Mouse (Mus musculus) lung, adult 2 months (tissue): Measurements from ENCODE around the gene Arhgap27. TPM values are rescaled to one million over a fixed set of nuclear protein-coding genes. Genes with fewer than 3 reads are reported as not detected.

ENCODE experiments used
- DNase-seq: peaks from one replicate; pipeline ENCODE4 v3.0.0; 2022
- H3K4me1 ChIP-seq: fragments of 200-500 bp; 2 replicates; pipeline ENCODE4 v1.6.1; 2011; ENCODE audit warnings: low read length; ENCODE audit not compliant: control insufficient read depth, insufficient read depth
- H3K4me3 ChIP-seq: fragments of 200-500 bp; replicated peaks from 2 replicates; pipeline ENCODE3; 2011; ENCODE audit warnings: low read depth, mild to moderate bottlenecking, control low read depth, low read length; ENCODE audit errors: extremely low read depth
- CTCF ChIP-seq: fragments of 200-500 bp; IDR thresholded peaks from 2 replicates; pipeline ENCODE4 v1.5.1; 2011; ENCODE audit warnings: mild to moderate bottlenecking, low read length, control low read depth; ENCODE audit not compliant: insufficient read depth
- POLR2A ChIP-seq: fragments of 200-500 bp; IDR thresholded peaks from 2 replicates; pipeline ENCODE4 v1.6.1; 2011; ENCODE audit warnings: low read depth, mild to moderate bottlenecking, control low read depth, low read length, borderline replicate concordance; ENCODE audit errors: extremely low read depth
- WGBS: fragments of 180-500 bp; shearing (Covaris S2); methylation state at CpG from one replicate; pipeline ENCODE4 v1.1.7; 2018; 5-methylcytosine and 5-hydroxymethylcytosine counted together
- polyA plus RNA-seq: library from polyadenylated mRNA; depleted of rRNA; stranded (reverse); fragments of >200 nt; gene quantifications from 2 replicates; pipeline ENCODE4 v1.2.3, GENCODE M21; 2012

The Arhgap27 gene
- polyA plus RNA-seq, 1 experiment, result 71.4 TPM

DNA sequence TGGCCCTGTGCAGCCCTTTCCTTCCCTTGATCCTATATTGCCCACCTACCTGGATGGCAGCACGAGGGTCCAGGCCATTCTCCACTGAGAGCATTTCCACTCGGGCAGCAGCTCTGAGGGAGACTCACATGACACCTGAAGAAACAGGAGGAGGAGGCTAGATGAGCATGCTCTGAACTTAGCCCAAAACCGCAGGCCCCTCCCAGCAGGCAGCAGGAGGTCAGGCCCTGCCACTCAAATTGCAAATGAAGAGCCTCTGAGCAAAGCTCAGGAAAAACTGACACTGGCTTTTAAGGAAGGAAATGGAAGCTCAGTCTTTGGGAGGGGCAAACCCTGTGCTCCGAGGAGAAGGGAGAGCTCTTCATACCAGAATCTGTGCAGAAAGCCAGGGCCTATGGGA is 40.3 kb upstream of the Arhgap27 start:
- TF ChIP-seq POLR2A, result no peak
- no peak for TF ChIP-seq CTCF
- 54% methylated on average over 4 of the region's 4 CpGs for WGBS
- H3K4me3 ChIP-seq, result no peak overlapping the region
- no peak for DNase-seq
- peaks cover 4% of the 10 kb centered on the region for H3K4me1 ChIP-seq

DNA sequence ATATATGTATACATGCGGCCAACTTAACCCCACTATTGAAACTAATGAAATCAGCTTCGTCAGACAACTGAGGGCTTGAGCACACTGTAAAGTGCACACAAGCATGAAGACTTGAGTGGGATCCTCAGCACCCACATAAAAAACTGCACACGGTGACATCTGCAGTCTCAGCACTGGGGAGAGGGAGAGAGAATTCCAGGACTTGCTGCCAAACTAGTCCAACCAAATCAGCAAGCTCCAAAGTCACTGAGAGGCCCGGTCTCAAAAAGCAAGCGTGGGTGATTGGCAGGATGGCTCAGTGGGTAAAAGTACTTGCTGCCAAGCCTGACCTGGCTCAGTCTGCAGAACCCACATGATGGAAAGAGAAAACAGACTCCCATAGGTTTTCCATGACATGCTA is 39.2 kb upstream of the Arhgap27 start:
- TF ChIP-seq POLR2A, result no peak
- no peak for TF ChIP-seq CTCF
- DNase-seq, result no peak
- Histone ChIP-seq H3K4me3 (no peak overlapping the region), H3K4me1 (peaks cover 4% of the 10 kb centered on the region)
- 64% methylated on average over 5 of the region's 5 CpGs for WGBS

DNA sequence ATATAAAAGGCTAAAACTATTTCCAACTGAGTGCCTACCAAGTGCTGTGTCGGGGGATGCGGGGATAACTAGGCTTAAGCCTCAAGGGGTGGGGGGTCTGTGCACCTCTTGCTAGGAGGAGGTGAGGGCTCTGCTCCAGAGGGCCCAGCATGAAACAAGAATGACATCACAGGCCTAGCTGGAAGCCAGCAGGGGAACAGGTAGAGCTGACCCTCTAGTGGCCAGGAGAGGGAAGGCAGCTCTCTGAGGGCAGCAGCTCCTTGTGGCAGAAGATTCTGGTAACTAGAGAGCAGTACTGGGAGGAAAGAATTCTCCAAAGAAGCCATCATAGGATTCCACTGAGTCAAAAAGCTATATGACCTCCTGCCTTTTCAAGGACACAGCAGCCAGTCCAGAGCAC is 38.7 kb upstream of the Arhgap27 start:
- peaks cover 4% of the 10 kb centered on the region for H3K4me1 ChIP-seq
- TF ChIP-seq POLR2A (no peak), CTCF (peak; percentile 89)
- no peak overlapping the region for H3K4me3 ChIP-seq
- 80% methylated on average over 2 of the region's 2 CpGs for WGBS
- peak; percentile 53 for DNase-seq

DNA sequence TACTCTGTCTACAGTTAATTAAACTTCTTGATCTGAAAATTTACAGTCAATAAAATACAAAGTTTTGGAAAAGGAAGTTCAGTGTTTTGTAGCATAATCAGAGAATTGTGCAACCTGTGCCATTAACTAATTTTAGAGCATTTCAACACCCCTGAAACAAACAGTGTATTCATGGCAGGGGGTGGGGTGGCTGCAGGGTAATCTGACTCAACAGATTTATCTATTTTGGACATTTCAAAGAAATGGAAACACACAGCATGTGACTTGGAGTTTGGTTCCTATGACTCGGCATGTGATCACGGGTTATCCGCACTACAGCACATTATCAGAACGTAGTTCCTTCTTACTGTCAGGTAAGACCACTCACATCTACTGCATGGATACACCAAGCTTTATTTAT is 36.5 kb upstream of the Arhgap27 start:
- no peak overlapping the region for H3K4me3 ChIP-seq
- no peaks in the 10 kb centered on the region; the same call in none of the 2 replicates for H3K4me1 ChIP-seq
- DNase-seq, result no peak
- TF ChIP-seq POLR2A (no peak), CTCF (no peak)
- 68% methylated on average over 4 of the region's 4 CpGs for WGBS

DNA sequence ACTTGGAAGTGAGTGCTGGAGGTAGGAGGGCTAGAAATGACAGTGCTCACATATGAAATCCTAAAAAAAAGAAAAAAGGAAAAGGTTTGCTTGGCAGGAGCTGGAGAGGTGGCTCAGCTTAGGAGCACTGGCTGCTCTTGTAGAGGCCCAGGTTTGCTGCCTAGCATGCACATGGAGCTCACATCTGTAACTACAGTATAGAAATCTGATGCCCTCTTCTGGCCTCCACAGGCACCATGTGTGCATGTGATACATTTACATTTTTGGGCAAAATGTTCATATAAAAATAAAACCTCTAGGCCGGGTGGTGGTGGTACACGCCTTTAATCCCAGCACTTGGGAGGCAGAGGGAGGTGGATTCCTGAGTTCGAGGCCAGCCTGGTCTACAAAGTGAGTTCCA is 35.6 kb upstream of the Arhgap27 start:
- 64% methylated on average over 3 of the region's 3 CpGs for WGBS
- no peak for DNase-seq

DNA sequence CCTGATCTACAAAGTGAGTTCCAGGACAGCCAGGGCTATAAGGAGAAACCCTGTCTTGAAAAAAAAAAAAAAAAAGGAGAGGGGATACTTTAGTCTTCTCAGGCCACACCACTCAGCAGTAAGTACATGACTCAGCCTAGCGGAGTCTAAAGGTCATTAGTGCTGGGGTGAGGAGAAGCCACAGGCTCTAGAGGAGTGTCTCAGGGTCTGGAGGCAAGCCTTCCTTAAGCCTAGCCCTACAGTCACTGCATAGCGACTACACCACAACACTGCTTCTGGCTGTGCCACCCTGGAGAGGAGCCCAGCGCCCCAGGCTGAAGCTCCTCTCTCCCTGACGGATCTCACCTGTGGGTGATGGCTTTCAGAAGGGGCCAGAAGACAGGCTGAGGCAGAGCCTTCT is 33.2 kb upstream of the Arhgap27 start:
- WGBS, result 85% methylated on average over 4 of the region's 4 CpGs
- TF ChIP-seq CTCF (no peak), POLR2A (no peak)
- DNase-seq, result no peak

More for the DNA sequence above, 35.6 kb upstream of the Arhgap27 start:
- Histone ChIP-seq H3K4me1 (no peaks in the 10 kb centered on the region; the same call in none of the 2 replicates), H3K4me3 (no peak overlapping the region)
- TF ChIP-seq POLR2A (no peak), CTCF (peak; percentile 38)

DNA sequence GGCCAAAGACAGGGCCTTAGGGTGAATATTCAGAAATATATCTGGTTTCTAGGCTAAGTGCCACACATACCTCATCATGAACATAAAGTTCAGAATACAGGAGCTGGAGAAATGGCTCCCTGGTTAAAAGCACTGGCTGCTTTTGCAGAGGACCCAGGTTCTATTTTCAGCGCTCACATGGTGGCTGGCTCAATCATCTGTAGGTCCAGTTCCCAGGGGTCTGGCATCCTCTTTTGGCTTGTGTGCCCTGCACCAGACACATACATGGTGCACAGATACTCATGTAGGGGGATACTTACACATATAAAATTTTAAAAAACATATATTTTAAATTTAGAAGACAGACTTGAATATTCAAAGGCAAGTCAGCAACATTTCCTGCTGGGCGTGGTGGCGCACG is 32.7 kb upstream of the Arhgap27 start:
- Histone ChIP-seq H3K4me1 (no peaks in the 10 kb centered on the region; the same call in none of the 2 replicates), H3K4me3 (no peak overlapping the region)
- TF ChIP-seq CTCF (no peak), POLR2A (no peak)
- 95% methylated on average over 4 of the region's 4 CpGs for WGBS
- no peak for DNase-seq

More for the DNA sequence above, 33.2 kb upstream of the Arhgap27 start:
- Histone ChIP-seq H3K4me1 (no peaks in the 10 kb centered on the region; the same call in none of the 2 replicates), H3K4me3 (no peak overlapping the region)

DNA sequence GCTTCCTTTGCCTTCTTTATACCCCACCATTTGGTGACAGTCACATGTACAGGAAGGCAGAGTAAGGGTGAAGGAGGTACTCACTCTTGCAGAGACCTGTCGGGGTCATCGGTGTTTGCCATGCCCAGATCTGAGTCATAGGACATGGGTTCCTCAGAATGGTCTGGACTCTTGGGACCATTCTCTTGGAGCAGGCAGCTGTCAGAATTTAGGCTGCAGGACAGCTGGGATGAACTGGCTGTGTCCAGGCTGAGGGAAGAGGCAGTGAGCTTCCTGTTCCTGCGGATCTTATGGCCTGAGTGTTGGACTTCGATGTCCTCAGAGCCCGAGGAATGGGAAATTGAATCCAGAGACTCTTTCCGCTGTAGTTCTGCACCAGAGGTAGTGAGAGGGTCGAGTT is 31.1 kb upstream of the Arhgap27 start:
- TF ChIP-seq POLR2A (no peak), CTCF (no peak)
- Histone ChIP-seq H3K4me3 (no peak overlapping the region), H3K4me1 (no peaks in the 10 kb centered on the region; the same call in 1 of the 2 replicates)
- DNase-seq, result no peak
- 86% methylated on average over 7 of the region's 7 CpGs for WGBS

DNA sequence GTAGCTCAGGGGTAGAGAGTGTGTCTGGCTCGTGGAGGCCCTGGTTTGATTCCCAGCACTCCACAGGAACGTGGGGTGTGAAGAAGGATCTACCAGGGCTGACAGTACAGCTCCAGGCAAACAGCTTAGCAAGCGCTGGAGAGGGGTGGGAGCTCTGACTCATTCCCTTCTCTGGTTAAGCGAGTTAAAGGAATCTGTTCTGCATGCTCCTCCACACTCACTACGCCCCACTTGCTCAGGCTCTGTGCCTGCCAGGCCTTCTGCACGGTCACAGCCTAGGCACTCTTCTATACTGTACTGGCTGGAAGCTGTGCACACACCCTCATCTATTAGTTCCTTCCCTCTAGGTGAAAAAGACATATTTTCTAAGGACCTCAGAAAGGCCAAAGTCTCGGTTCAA is 30.5 kb upstream of the Arhgap27 start:
- TF ChIP-seq POLR2A (no peak), CTCF (no peak)
- WGBS, result 80% methylated on average over 7 of the region's 7 CpGs
- DNase-seq, result no peak
- Histone ChIP-seq H3K4me3 (no peak overlapping the region), H3K4me1 (no peaks in the 10 kb centered on the region; the same call in 1 of the 2 replicates)

DNA sequence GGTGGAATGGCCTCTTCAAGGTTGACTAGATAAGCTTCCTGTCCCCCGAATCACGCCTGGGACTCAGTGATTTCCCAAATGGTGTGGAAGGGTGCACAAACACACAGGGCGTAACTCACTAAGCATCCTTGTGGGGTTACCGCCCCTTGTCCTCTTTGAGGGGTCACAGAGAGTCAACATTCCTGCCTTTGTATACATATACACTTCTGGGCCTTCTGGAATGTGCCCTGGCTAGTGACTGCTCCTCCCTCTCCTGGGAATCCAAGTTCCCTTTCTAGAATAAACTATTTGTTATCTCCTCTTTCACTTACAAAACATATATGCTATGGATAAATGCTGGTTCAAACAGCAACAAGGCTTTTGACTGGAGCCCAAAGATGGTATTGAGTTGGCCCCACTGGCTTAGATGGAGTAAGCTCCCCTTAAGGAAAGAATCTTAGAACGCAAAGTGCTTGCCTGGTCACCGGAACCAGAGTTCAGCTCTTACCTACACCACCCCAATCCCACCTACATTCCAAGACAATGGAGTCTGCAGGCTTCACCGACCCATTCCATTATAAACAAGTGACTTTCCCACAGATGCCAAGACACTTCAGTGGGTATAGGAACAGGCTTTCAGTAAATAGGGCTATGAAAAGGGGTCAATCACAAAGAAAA is 24.5 kb upstream of the Arhgap27 start:
- Histone ChIP-seq H3K4me3 (no peak overlapping the region), H3K4me1 (peaks cover 11% of the 10 kb centered on the region)
- TF ChIP-seq CTCF (no peak), POLR2A (peak; percentile 10; the same call in 1 of the 2 replicates)
- no peak for DNase-seq
- WGBS, result 42% methylated on average over 7 of the region's 7 CpGs
